Mouse (Mus musculus) megakaryocyte-erythroid progenitor cell, adult 5-6 weeks (primary cell): ENCODE results near the gene Tmem251. TPM values are rescaled to one million over a fixed set of nuclear protein-coding genes. Genes with fewer than 3 reads are reported as not detected.
A peak's percentile ranks its signal among the peaks of the same experiment; 100 is the strongest.

Source experiments
- ATAC-seq: replicated peaks from 2 replicates; pipeline ENCODE4 v1.8.0; 2016; ENCODE audit warnings: mild to moderate bottlenecking, inconsistent platforms; ENCODE audit not compliant: severe bottlenecking, poor library complexity, low FRiP score, low TSS enrichment
- total RNA-seq, 2 experiments: library from RNA; stranded (forward) in 1 of 2; stranded (reverse) in 1 of 2; fragments of 200-1000, 215-1000 nt in 1 of 2; fragments of >200 nt in 1 of 2; fragmentation: Nextera tagmentation in 1 of 2; gene quantifications; 2 replicates each; pipeline ENCODE4 v1.2.3; 2014 to 2017

Gene Tmem251
- 9.2 and 13.8 TPM in 2 replicates for total RNA-seq (2014; fragmentation: Nextera tagmentation)
- total RNA-seq (2017) = 8.1 and 10.8 TPM in 2 replicates

DNA sequence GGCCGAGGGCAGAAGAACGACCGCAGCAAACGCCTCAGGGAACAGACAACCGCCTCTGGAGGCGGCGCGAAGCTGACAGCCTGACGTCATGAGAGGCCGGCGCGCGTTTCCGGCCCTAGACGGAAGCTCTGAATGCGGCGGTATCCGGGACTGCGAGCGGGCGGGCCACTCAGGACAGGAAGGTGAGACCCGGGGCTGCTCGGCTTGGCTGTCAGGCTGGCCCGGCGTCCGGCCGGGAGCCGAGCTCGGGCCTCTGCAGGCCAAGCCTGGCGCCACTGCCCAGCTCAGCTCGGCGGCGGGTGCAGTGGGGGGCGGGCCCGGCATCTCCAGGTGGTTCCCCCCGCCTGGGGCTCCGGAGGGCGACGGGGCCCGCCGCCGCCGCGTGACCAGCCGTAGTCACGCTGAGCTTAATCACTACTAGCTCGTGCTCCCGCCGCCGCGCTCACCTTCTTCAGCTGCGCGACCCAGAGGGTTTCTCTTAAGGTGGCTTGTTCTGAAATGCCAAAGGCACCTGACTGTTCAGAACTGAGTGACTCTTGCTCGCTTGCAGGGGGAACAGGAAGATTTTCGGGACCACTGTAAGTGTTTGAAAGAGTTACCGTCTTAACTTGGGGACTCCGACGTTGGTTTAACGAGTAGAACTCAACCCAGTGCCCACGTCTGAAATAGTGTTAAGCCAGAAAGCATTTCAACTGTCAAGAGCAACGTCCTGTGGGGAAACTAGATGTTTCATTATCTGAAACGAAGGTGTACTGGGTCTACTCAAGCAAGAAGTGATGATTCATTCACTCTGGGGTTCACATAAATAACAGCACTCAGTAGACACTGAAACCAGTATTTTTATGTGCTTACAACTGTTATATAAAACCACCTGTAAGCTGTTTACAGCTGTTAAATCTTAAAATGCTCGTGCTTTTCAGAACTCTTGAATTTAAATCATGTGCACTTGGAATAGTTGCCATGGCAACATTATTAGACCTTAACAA is at the start of gene Tmem251, which contains the start of gene Moap1:
Tmem251 (plus strand) TSS at position 174 of the 986 bp plus-strand sequence.
Moap1 (minus strand) TSS at position 73 of the 986 bp plus-strand sequence.
- peak; percentile 90 for ATAC-seq

DNA sequence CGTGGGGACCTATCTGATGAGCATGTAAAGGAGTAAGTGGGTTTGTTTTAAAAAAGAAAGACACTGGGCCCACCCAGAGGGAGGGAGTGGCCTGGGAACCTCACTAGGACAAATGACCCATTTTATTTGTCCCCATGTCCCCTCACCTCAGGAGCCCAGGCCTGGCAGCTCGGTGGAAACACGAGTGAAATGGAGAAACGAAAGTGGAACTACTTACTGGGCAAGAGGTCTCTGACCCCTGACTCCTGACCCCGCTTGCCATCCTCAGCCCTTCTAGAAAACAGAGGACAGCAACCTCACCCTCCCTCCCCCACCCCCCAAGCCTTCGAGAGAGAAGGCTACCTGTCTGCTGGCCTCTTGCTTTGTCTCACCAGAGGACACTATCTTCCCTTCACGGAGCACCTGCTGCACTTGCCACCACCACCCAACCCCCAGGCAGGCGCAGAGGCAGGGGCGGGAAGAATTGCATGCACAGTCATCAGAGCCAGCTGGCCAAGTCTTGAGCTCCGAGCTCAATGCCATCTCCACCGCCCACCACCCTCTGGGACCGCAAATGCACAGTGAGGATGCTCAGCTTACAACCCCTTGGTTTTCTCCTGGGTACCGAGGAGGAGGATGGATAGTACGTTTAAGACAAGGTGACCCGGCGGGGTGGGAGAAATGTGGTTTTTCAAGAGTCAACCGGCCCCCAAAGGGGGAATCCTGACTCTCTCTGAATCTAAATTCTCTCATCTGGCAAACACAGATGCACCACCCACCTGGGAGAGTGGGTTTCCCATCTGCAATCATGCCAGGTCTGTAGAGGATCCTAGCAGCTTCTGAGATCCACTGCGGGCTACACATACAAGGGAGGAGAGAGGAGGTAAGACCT is 48.0 kb upstream of the Tmem251 start:
- ATAC-seq = 0 out of 2 replicates have a peak, but pooled peaks have one; percentile 25

- no peak for ATAC-seq
Observed at GRCm38 (mm10) chr12:102696635-102697354, 46.8 kb upstream of the Tmem251 start.

- no peak for ATAC-seq
Observed at GRCm38 (mm10) chr12:102697381-102697780, 46.2 kb upstream of the Tmem251 start.

GRCm38 (mm10) chr12:102698089-102698684 is 45.4 kb upstream of the Tmem251 start:
- ATAC-seq = 0 out of 2 replicates have a peak, but pooled peaks have one; percentile 28

GRCm38 (mm10) chr12:102699156-102699555 is 44.4 kb upstream of the Tmem251 start:
- ATAC-seq = no peak

- ATAC-seq = no peak
Observed at GRCm38 (mm10) chr12:102700453-102700852, 43.1 kb upstream of the Tmem251 start.

- ATAC-seq = no peak
Observed at GRCm38 (mm10) chr12:102701691-102702207, 41.8 kb upstream of the Tmem251 start.

DNA sequence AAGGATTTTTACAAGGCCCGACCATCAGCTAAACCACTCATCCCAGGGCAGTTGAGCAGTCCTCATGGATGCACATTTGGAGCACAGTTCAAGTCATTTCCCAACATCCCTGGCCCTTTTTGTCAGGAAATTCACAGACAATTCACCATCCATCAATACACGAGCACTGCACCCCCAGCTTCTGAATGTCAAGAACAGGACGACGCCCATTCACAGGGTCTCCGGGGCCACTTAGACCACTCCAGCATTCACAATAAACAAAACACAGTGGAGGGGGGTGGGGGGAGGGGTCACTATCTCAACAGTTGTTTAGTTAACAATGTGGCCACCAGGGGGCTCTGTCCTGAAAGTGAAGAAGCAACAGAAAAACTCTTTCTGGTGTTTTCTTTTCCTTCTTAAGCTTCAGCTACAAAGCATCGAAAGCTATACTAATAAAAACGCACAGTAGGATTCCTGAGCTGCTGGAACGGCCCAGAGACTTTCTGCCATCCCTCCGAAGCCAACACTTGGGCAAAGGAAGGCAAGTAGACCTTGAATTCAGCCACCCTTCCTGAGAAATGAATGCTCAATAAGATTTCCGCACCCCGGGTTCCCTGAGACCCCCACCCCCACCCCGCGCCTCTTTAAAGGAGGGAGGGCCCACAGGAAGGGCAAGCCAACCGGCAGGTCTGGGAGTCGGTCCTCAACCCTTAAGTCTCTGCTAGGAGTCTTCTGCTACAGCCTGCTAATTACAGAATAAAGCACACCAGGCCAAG is 41.0 kb upstream of the Tmem251 start:
- ATAC-seq = peak; percentile 29

- ATAC-seq = no peak
Observed at GRCm38 (mm10) chr12:102703111-102703412, 40.5 kb upstream of the Tmem251 start.

DNA sequence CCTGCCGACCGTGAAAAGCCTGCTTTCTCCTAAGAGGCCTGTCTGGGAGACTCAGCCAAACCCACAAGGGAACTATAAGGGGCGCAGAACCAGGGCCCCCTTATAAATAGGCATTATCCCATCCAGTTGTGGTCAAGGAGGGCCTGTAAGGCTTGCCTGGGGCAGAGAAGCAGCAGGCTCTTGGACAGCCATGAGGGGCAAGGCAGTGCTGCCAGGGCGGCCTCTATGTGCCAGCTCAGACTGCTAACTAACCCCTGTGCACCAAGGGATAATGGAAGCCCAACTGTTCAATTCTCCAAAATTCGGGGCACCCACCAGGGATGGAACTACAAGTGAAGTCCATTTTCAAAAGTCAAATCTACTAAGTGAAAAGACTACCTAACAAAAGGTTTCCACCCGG is 40.1 kb upstream of the Tmem251 start:
- ATAC-seq = no peak

DNA sequence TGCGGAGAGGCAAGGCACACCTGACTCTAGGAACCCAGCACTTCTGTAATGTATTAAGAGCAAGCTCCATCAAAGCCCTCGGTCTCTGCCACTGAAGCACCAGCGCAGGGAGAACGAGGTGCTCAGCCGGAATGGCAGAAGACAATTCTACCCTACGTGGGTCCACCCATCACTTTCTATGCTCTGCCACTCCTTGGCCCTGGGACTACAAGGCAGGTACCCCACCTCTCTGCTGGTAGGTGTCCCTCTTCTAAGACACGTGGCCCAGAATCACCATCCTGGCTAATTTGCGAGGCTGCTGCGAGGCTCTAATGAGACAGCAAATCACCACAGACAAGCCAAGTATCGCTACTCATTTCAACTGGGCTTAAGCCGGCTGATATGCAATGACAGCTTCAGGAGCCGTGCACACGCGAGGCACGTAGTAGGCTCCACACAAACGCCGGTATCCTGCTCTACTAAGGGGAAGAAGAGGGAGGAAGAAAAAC is 39.6 kb upstream of the Tmem251 start:
- peak; percentile 11; the same call in 1 of the 2 replicates for ATAC-seq

DNA sequence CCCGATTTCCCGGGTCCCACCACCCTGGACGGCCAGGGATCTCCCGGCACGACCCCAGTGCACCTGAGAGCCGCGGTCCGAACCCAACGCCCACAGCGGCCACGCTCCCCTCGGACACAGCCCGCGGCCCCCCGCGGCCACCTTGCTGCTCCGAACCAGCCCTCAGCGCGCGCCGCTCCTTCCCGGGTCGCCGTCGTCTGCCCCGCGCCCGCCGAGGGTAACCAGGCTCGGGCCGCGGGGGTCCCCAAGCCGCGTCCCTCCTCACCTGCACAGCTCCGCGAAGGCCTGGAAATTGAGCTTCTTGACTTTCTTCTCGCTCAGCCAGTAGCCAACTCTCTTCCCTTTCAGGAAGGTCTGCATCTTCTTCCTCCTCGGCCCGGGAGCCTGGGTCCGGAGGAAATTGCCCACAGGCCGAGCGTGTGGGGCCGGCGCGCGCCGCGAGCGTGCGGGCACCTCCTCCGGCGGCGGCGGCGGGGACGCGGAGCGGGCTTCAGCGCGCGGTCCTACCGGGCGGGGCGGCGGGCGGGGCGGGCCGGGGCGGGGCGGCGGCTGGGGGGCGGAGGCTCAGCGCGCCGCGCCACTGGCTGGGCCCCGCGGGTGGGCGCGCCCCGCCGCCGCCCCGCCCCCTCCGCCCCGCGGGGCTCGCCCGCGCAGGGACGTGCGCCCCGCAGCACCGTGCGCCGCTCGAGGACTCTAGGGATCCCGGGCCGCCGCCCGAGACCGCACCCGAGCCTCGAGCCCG is 38.9 kb upstream of the Tmem251 start, which contains the start of gene Itpk1:
Itpk1 (minus strand) TSS at position 474 of the 742 bp plus-strand sequence.
- ATAC-seq = peak; percentile 27

- peak; percentile 73 for ATAC-seq
Observed at GRCm38 (mm10) chr12:102705216-102705871, 38.2 kb upstream of the Tmem251 start.

DNA sequence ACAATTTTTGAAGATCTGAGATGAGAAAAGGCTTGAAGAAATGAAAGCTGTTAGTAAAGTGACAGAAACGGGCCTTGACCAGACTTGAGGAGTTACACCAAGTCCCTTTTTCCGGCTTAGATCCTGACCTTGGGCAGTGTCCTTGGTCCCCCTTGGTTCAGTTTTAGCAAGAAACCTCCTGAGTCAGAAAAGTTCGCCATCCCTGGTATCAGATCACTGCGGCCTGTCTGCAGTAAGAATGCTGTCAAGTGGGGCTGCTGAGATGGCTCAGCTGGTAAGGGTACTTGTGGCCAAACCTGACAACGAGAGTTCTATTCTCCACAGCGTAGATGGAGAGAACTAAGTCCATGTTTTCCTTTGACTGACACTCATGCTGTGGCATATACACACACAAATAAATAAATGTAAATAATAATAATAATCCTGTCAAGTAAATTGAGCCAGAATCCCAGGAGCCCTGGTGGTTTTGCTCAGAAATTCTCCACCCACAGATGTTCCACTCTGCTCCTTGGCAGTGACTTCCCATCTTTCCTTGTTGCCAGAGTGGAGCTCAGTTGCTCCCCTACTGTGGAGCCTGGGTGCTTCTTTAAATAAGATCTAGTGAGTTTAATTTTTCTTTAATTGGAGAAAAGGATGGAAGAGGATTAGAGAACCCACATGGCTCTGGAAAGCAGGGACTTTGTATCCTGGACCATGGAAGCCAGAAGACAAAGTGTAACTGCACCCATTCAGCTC is 37.5 kb upstream of the Tmem251 start:
- ATAC-seq = no peak
